Mouse (Mus musculus) mature B cell (primary cell): ENCODE results near the gene Vmn1r7.
"Not testable (repeated sequence)": the region's sequence is repeated elsewhere in the genome, so short reads cannot be mapped to it uniquely, and the experiment has no call there.

Source experiments
- in situ Hi-C: fragments of 300-500 bp; cut with MboI; formaldehyde crosslinking; loops from 2 replicates; pipeline ENCODE4 v1.14.3; 2019

Vmn1r7 gene

GRCm38 (mm10) chr6:57025224-57025623 lies at the start of gene Vmn1r7:
Vmn1r7 (minus strand) TSS chr6:57025324.
- in situ Hi-C loops = not testable (repeated sequence)

GRCm38 (mm10) chr6:57066487-57066886 lies 41.4 kb upstream of the Vmn1r7 start, which contains the start of gene Vmn1r9:
Vmn1r9 (plus strand) TSS chr6:57066787.
- in situ Hi-C loops = no loop called here

GRCm38 (mm10) chr6:57063730-57064129 lies 38.6 kb upstream of the Vmn1r7 start:
- in situ Hi-C loops = no loop called here

GRCm38 (mm10) chr6:57034674-57035073 lies 9.6 kb upstream of the Vmn1r7 start:
- in situ Hi-C loops = no loop called here

- in situ Hi-C loops = no loop called here
Observed at GRCm38 (mm10) chr6:57031984-57032383, 6.9 kb upstream of the Vmn1r7 start, which contains the start of gene Vmn1r8. Vmn1r8 (plus strand) TSS chr6:57032284.

GRCm38 (mm10) chr6:56996943-56997342 lies 28.2 kb downstream of the Vmn1r7 start, which contains the start of gene Vmn1r6:
Vmn1r6 (plus strand) TSS chr6:56997243.
- in situ Hi-C loops = no loop called here
